Mouse (Mus musculus) heart, postnatal 0 days (tissue): ENCODE measurements around the gene Tmc3.

Source experiments
- CTCF ChIP-seq: IDR thresholded peaks from 2 replicates; pipeline ENCODE4 v1.5.1; 2016; ENCODE audit warnings: antibody characterized with exemption, control low read depth, low read depth
- EP300 ChIP-seq: IDR thresholded peaks from 2 replicates; pipeline ENCODE4 v1.6.1; 2016; ENCODE audit warnings: antibody characterized with exemption, low read depth

GRCm38 (mm10) chr7:83561849-83562248, 22.9 kb upstream of the Tmc3 start:
- TF ChIP-seq CTCF (no peak), EP300 (no peak)
